Mouse (Mus musculus) heart, embryonic 13.5 days (tissue): ENCODE measurements around the gene Ccdc141. TPM values are rescaled to one million over a fixed set of nuclear protein-coding genes. Genes with fewer than 3 reads are reported as not detected.

Experiments used
- ATAC-seq: fragments of 200-750 bp; cut with Nextera tagmentation; 2 replicates; pipeline ENCODE4 v1.8.0; 2017; ENCODE audit warnings: moderate TSS enrichment; ENCODE audit not compliant: insufficient number of reproducible peaks, low FRiP score, low TSS enrichment; ENCODE audit errors: extremely low read depth
- H3K27ac ChIP-seq: fragments of 300-500 bp; sonication (generic); replicated peaks from 2 replicates; pipeline ENCODE4 v1.5.1; 2015; ENCODE audit warnings: moderate library complexity, mild to moderate bottlenecking, inconsistent platforms
- H3K27me3 ChIP-seq: fragments of 300-500 bp; sonication (generic); replicated peaks from 2 replicates; pipeline ENCODE4 v1.6.1; 2015; ENCODE audit warnings: mild to moderate bottlenecking, inconsistent platforms
- H3K36me3 ChIP-seq: fragments of 300-500 bp; sonication (generic); 2 replicates; pipeline ENCODE4 v1.6.1; 2015; ENCODE audit warnings: mild to moderate bottlenecking, inconsistent platforms
- H3K4me1 ChIP-seq: fragments of 300-500 bp; sonication (generic); 2 replicates; pipeline ENCODE4 v1.6.1; 2015; ENCODE audit warnings: inconsistent platforms
- H3K4me2 ChIP-seq: fragments of 300-500 bp; sonication (generic); 2 replicates; pipeline ENCODE4 v1.6.1; 2015; ENCODE audit warnings: inconsistent platforms, mild to moderate bottlenecking, moderate library complexity
- H3K4me3 ChIP-seq: fragments of 300-500 bp; sonication (generic); 2 replicates; pipeline ENCODE4 v1.5.1; 2015; ENCODE audit warnings: moderate library complexity, mild to moderate bottlenecking, inconsistent platforms
- H3K9ac ChIP-seq: fragments of 300-500 bp; sonication (generic); 2 replicates; pipeline ENCODE4 v1.6.1; 2015; ENCODE audit warnings: inconsistent platforms, mild to moderate bottlenecking, moderate library complexity
- H3K9me3 ChIP-seq: fragments of 300-500 bp; sonication (generic); 2 replicates; pipeline ENCODE4 v1.6.1; 2016; ENCODE audit warnings: inconsistent platforms
- WGBS: fragments of 180-500 bp; shearing (Covaris S2); methylation state at CpG from one replicate; pipeline ENCODE4 v1.1.7; 2015; ENCODE audit warnings: mixed read lengths; 5-methylcytosine and 5-hydroxymethylcytosine counted together
- polyA plus RNA-seq: library from polyadenylated mRNA; unstranded; fragments of >200 nt; fragmentation: Nextera tagmentation; extraction: Ambion mirVana; gene quantifications from 2 replicates; pipeline ENCODE4 v1.2.1, GENCODE M21; 2015

The Ccdc141 gene
- polyA plus RNA-seq = 156 and 170 TPM in 2 replicates

- peak within 1 kb of the TSS; percentile 80 for H3K4me2 ChIP-seq
- peak within 1 kb of the TSS; percentile 77 for H3K4me3 ChIP-seq
- peak within 1 kb of the TSS; percentile 99 for H3K27ac ChIP-seq
- no peak for ATAC-seq
- peaks cover 27% of the 10 kb centered on the region for H3K36me3 ChIP-seq
- peak within 1 kb of the TSS; percentile 93 for H3K9ac ChIP-seq
- peaks cover 85% of the 10 kb centered on the region for H3K4me1 ChIP-seq
- no peaks in the 10 kb centered on the region for H3K27me3 ChIP-seq
- no peaks in the 10 kb centered on the region for H3K9me3 ChIP-seq
- WGBS = 2% methylated on average over 4 of the region's 6 CpGs
These were observed at the start of gene Ccdc141 for GRCm38 (mm10) chr2:77170633-77171105. Gene Ccdc141 (minus strand): TSS chr2:77170636.

GRCm38 (mm10) chr2:77212885-77213284 lies 42.4 kb upstream of the Ccdc141 start:
- no peak for ATAC-seq
- 44% methylated on average over 5 of the region's 5 CpGs for WGBS
- Histone ChIP-seq H3K27me3 (no peaks in the 10 kb centered on the region), H3K4me1 (peaks cover 39% of the 10 kb centered on the region), H3K36me3 (peaks cover 32% of the 10 kb centered on the region), H3K9ac (no peak overlapping the region), H3K4me2 (peak overlapping the region; percentile 50; the same call in 1 of the 2 replicates), H3K27ac (0 out of 2 replicates have a peak overlapping the region, but pooled peaks have one; percentile 32), H3K9me3 (no peaks in the 10 kb centered on the region), H3K4me3 (no peak overlapping the region)

- peaks cover 19% of the 10 kb centered on the region for H3K4me1 ChIP-seq
- 80% methylated on average over 3 of the region's 3 CpGs for WGBS
- no peak for ATAC-seq
- H3K9ac ChIP-seq = no peak overlapping the region
- no peak overlapping the region for H3K4me3 ChIP-seq
- H3K9me3 ChIP-seq = no peaks in the 10 kb centered on the region
- no peak overlapping the region for H3K4me2 ChIP-seq
- no peak overlapping the region for H3K27ac ChIP-seq
- no peaks in the 10 kb centered on the region for H3K27me3 ChIP-seq
- H3K36me3 ChIP-seq = peaks cover 21% of the 10 kb centered on the region; the same call in 1 of the 2 replicates
These were observed 36.5 kb upstream of the Ccdc141 start for GRCm38 (mm10) chr2:77206951-77207350.

- Histone ChIP-seq H3K9me3 (no peaks in the 10 kb centered on the region), H3K9ac (no peak overlapping the region), H3K27ac (no peak overlapping the region), H3K4me3 (no peak overlapping the region), H3K4me2 (no peak overlapping the region), H3K36me3 (peaks cover 17% of the 10 kb centered on the region; the same call in 1 of the 2 replicates), H3K27me3 (no peaks in the 10 kb centered on the region), H3K4me1 (peaks cover 39% of the 10 kb centered on the region)
- 35% methylated on average over 2 of the region's 2 CpGs for WGBS
- no peak for ATAC-seq
These were observed 33.5 kb upstream of the Ccdc141 start for GRCm38 (mm10) chr2:77203916-77204315.

- no peaks in the 10 kb centered on the region for H3K27me3 ChIP-seq
- H3K9ac ChIP-seq = no peak overlapping the region
- no peaks in the 10 kb centered on the region for H3K9me3 ChIP-seq
- H3K4me1 ChIP-seq = peaks cover 30% of the 10 kb centered on the region
- WGBS = 96% methylated on average over 1 of the region's 1 CpGs
- no peak overlapping the region for H3K4me3 ChIP-seq
- H3K36me3 ChIP-seq = peaks cover 24% of the 10 kb centered on the region
- H3K4me2 ChIP-seq = no peak overlapping the region
- no peak overlapping the region; the same call in 1 of the 2 replicates for H3K27ac ChIP-seq
- no peak for ATAC-seq
These were observed 31.5 kb upstream of the Ccdc141 start for GRCm38 (mm10) chr2:77201900-77202299.

GRCm38 (mm10) chr2:77200958-77201614 lies 30.6 kb upstream of the Ccdc141 start:
- Histone ChIP-seq H3K27me3 (no peaks in the 10 kb centered on the region), H3K4me2 (peak overlapping the region; percentile 44), H3K9ac (0 out of 2 replicates have a peak overlapping the region, but pooled peaks have one; percentile 44), H3K27ac (peak overlapping the region; percentile 54), H3K36me3 (peaks cover 27% of the 10 kb centered on the region), H3K4me1 (peaks cover 30% of the 10 kb centered on the region), H3K9me3 (no peaks in the 10 kb centered on the region), H3K4me3 (no peak overlapping the region)
- WGBS = 75% methylated on average over 5 of the region's 5 CpGs
- ATAC-seq = no peak

- WGBS = 67% methylated on average over 4 of the region's 4 CpGs
- Histone ChIP-seq H3K4me2 (no peak overlapping the region), H3K27ac (no peak overlapping the region), H3K36me3 (peaks cover 20% of the 10 kb centered on the region), H3K4me3 (no peak overlapping the region), H3K9ac (no peak overlapping the region), H3K4me1 (peaks cover 30% of the 10 kb centered on the region), H3K27me3 (no peaks in the 10 kb centered on the region), H3K9me3 (no peaks in the 10 kb centered on the region)
- no peak for ATAC-seq
These were observed 29.9 kb upstream of the Ccdc141 start for GRCm38 (mm10) chr2:77200379-77200778.

GRCm38 (mm10) chr2:77198246-77198645 lies 27.8 kb upstream of the Ccdc141 start:
- Histone ChIP-seq H3K27me3 (no peaks in the 10 kb centered on the region), H3K36me3 (peaks cover 39% of the 10 kb centered on the region), H3K4me2 (no peak overlapping the region), H3K4me3 (no peak overlapping the region), H3K4me1 (peaks cover 30% of the 10 kb centered on the region), H3K27ac (no peak overlapping the region), H3K9me3 (no peaks in the 10 kb centered on the region), H3K9ac (no peak overlapping the region)
- WGBS = 63% methylated on average over 5 of the region's 5 CpGs
- no peak for ATAC-seq

- H3K4me1 ChIP-seq = peaks cover 27% of the 10 kb centered on the region
- no peaks in the 10 kb centered on the region for H3K27me3 ChIP-seq
- no peak overlapping the region for H3K9ac ChIP-seq
- no peak overlapping the region for H3K4me2 ChIP-seq
- 87% methylated on average over 4 of the region's 4 CpGs for WGBS
- H3K4me3 ChIP-seq = no peak overlapping the region
- H3K27ac ChIP-seq = no peak overlapping the region
- H3K9me3 ChIP-seq = no peaks in the 10 kb centered on the region
- no peak for ATAC-seq
- H3K36me3 ChIP-seq = peaks cover 40% of the 10 kb centered on the region
These were observed 26.4 kb upstream of the Ccdc141 start for GRCm38 (mm10) chr2:77196819-77197218.

GRCm38 (mm10) chr2:77195056-77195455 lies 24.6 kb upstream of the Ccdc141 start:
- WGBS = 82% methylated on average over 5 of the region's 5 CpGs
- Histone ChIP-seq H3K9me3 (no peaks in the 10 kb centered on the region), H3K36me3 (peaks cover 57% of the 10 kb centered on the region), H3K4me2 (no peak overlapping the region), H3K9ac (no peak overlapping the region), H3K4me1 (peaks cover 11% of the 10 kb centered on the region), H3K4me3 (no peak overlapping the region), H3K27ac (no peak overlapping the region), H3K27me3 (no peaks in the 10 kb centered on the region)
- ATAC-seq = no peak

- Histone ChIP-seq H3K9ac (no peak overlapping the region), H3K36me3 (peaks cover 65% of the 10 kb centered on the region)
- 86% methylated on average over 3 of the region's 3 CpGs for WGBS
These were observed 21.4 kb upstream of the Ccdc141 start for GRCm38 (mm10) chr2:77191811-77192210.

GRCm38 (mm10) chr2:77190891-77191290 lies 20.5 kb upstream of the Ccdc141 start:
- Histone ChIP-seq H3K27me3 (no peaks in the 10 kb centered on the region), H3K9me3 (no peaks in the 10 kb centered on the region), H3K4me3 (no peak overlapping the region), H3K9ac (no peak overlapping the region), H3K4me1 (no peaks in the 10 kb centered on the region; the same call in 1 of the 2 replicates), H3K4me2 (no peak overlapping the region), H3K27ac (no peak overlapping the region), H3K36me3 (peaks cover 65% of the 10 kb centered on the region)
- ATAC-seq = no peak
- 87% methylated on average over 7 of the region's 7 CpGs for WGBS

More at GRCm38 (mm10) chr2:77191811-77192210, 21.4 kb upstream of the Ccdc141 start:
- no peaks in the 10 kb centered on the region; the same call in 1 of the 2 replicates for H3K4me1 ChIP-seq
- ATAC-seq = no peak
- H3K27ac ChIP-seq = no peak overlapping the region
- H3K4me2 ChIP-seq = no peak overlapping the region
- no peak overlapping the region for H3K4me3 ChIP-seq
- no peaks in the 10 kb centered on the region for H3K27me3 ChIP-seq
- H3K9me3 ChIP-seq = no peaks in the 10 kb centered on the region
